Mouse (Mus musculus) lung, postnatal 4 days (tissue): ENCODE results near the gene Lrmp.

Experiments used
- DNase-seq, 2 experiments: peaks; one replicate each; pipeline ENCODE4 v3.0.0; 2021

Gene Lrmp

GRCm38 (mm10) chr6:145210056-145210680, 94.7 kb downstream of the Lrmp start:
- DNase-seq: no peak

GRCm38 (mm10) chr6:145210816-145211338, 95.4 kb downstream of the Lrmp start, which contains the start of the genes Casc1 and Etfrf1:
Gene Casc1 (minus strand): TSS chr6:145211005.
Gene Etfrf1 (plus strand): TSS chr6:145211134.
- DNase-seq: peak; percentile 99 to 100

GRCm38 (mm10) chr6:145211376-145212305, 96.2 kb downstream of the Lrmp start:
- DNase-seq: no peak

GRCm38 (mm10) chr6:145213916-145214315, 98.5 kb downstream of the Lrmp start:
- DNase-seq: no peak

- DNase-seq: no peak
Measured at GRCm38 (mm10) chr6:145215826-145216225, 100.4 kb downstream of the Lrmp start.

- no peak for DNase-seq
Measured at GRCm38 (mm10) chr6:145224246-145224645, 108.8 kb downstream of the Lrmp start.
